Mouse (Mus musculus): ENCODE results near the gene Col11a2. TPM values are rescaled to one million over a fixed set of nuclear protein-coding genes. Genes with fewer than 3 reads are reported as not detected.

The Col11a2 gene
- polyA plus RNA-seq, 3 experiments from 2014 or later: 0.21 TPM; not detected in 2

DNA sequence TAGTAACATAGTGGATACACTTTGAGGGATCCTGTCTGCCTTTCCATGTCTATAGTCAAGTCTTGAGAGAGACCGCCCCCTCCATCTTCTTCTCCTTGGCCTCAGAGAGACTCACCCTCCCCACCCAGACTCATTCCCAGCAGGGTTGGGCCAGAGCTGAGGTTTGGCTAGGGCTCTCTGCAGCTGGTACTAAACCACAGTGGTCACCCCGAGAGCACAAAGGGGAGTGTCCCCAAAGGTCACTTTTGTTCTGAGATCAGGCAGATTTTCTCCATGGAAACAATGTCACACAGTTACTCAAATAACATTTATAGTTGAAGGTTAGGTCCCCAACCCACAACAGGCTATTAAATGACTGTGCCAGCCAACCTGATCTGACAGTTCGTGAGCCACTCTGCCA is 29.6 kb downstream of the Col11a2 start:
- no peak for ATAC-seq

DNA sequence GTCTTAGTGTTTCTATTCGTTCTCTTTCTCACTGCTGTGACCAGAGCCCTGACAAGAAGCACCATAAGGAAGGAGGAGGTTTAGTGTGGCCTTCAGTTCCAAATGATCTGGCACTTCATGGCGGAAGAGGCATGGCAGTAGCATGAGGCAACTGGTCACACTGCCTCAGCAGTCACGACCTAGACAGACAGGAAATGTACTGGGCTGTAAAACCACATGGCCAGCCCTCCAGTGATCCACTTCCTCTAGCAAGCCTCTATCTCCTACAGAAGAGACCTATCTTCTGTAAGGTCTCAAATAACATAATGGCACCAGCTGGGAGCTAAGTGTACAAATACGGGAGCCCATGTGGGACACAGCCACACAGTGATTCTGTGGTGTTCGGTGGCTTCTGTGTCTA is 32.9 kb downstream of the Col11a2 start:
- no peak for ATAC-seq

DNA sequence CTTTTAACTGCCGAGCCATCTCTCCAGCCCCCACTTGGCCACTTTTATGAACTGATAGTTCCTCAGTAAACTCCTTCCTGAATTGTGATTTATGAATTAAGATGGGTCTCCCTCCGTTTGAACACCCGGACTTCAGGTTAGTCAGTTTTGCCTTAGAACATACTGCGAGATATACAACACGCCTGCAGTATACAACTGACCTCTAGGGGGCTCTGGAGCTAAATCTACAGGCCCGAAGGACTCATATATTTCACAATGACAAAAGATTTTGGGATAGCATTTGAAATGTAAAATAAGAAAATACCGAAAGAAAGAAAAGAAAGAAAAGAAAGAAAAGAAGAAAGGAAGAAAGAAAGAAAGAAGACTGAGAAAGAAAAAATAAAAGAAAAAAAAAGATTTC is 36.0 kb downstream of the Col11a2 start:
- ATAC-seq: no peak

DNA sequence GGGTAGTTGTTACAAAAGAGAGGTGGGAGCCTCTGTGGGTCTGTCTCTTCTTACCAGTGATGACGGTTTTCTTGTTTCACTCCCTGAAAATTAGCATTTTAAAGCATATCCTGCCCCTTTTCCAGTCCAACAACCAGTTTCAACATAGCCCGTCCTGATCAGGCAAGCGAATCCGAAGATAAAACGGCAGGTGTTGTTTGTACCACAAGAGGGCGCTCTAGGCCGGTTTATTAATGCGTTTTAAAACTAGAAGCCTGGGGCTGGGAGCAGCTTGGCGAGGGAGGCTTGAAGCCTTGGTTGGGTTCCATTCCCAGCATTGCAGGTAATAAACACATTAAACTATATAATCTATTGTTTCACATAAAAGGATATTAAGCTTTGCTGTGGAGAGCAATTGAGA is 38.3 kb downstream of the Col11a2 start:
- ATAC-seq: peak; percentile 54

DNA sequence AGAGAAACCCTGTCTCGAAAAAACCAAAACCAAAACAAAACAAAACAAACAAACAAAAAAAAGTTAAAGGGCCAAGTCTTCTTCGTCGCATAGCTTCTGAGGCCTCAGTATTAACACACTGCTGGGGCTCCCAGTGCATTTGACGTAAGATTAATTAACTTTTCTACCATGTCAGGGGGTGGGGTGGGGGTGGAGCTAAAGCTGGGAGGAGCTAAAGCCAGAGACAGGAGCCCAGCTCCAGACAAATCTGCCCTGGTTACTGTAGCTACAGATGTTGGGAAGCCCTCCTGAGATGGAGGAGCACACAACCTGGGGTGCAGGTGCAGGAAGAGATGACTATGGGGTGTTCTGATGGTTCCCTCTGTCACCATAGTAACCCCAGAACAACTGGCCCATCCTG is 38.9 kb downstream of the Col11a2 start:
- no peak for ATAC-seq

DNA sequence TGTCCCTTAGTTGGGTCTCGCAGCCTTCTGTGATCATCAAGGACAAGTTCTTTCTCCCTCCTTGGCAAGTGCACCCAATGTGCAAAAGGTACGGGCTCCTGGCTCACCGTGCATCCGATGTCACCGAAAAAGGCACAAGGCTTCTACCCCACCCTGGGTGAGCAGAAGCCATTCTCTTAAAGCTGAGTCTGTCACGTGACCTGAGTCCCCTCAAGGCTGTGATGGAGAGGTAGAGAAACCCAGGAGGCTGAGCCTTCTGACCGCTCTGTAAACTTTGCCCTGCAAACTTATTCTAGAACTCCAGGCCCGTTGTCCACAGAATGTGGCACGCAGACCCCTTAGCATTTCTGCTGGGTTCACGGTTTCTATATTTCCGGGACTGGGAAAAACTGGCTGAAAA is 39.8 kb downstream of the Col11a2 start:
- no peak for ATAC-seq

DNA sequence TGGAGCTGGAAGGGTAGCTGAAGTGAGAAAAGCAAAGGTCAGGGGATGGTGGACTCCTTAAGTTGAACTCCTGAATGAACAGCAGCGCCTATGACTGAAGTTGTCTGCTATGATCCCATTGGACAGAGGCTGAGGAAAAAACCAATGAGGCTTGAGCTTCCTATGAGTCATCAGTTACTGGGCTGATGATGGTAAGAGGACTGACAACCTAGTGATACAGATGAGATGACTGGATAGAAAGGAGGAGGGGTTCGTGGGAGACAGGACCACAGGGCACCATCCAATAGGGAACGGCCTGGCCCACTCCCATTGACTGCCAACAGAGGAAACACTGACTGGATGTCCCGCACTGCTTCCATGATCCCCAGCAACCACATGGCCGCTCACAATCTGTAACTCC is 40.4 kb downstream of the Col11a2 start:
- ATAC-seq: peak; percentile 87

DNA sequence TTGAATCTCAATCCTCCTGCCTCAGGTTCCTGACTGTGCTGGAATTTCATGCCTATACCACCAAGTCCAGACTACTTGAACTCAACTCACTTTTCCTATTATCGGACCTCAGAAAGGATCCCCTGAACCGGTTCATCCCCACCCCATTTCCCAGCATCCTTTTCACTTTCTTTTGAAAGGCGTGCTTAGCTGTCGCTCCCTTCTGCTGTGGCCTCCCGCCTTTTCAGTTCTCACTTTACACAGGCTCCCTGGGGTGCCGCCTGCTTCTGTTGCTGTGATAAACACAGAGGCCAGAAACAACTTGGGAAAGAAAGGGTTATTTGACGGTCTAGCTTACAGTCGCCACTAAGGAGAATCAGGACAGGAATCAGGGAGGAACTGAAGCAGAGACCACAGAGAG is 43.9 kb downstream of the Col11a2 start:
- no peak for ATAC-seq

DNA sequence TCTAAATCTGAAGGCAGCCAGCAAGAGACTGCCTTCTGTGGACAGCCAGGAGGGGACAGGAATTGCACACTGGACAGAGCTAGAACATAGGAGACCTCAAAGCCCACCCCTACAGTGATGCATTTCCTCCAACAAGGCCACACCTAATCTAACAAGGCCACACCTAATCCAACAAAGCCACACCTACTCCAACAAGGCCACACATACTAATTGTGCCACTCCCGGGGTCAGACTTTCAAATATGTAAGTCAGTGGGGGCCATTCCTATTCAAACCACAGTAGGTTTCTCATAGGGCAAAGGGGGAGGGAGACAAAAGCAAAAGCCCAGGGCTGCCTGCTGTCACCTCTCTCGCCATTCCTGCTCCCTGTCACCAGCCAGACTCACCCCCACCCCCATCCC is 48.1 kb downstream of the Col11a2 start:
- ATAC-seq: no peak

DNA sequence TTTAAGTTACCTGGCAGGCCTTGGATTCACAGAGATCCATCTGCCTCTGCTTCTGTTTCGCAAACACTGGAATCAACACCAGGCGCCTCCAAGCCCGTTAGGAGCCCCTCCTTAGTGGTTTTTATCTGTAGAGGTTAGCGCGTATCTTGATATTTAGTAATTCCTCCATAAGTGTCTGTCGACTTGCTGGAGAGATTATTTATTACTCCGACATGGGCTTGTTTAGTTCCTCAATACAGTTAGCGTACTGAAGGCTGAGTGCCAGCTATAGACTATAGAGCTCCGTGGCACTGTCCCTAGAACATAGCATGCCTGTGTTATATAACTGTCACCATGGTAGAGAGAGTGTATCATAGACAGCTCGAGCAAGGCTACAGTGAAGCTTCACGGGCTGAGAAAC is 48.9 kb downstream of the Col11a2 start:
- no peak for ATAC-seq

DNA sequence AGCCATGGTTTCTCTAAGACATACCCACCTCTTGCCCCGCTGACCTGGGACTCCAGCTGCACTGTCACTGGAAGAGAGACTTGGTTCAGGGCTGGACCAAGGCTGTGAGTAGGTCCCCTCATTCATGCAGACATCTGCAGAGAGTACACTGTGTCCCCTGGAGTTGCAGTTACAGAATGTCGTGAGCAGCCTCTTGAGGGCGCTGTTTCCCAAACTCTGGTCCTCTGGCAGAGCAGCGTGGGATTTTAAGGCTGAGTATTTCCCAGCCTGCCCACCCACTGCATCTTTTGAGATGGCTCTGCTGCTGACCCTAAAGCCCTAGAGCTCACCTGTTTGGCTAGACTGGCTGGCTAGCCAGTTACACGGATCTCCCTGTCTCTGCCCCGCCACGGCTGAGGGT is 51.7 kb downstream of the Col11a2 start:
- ATAC-seq: no peak

DNA sequence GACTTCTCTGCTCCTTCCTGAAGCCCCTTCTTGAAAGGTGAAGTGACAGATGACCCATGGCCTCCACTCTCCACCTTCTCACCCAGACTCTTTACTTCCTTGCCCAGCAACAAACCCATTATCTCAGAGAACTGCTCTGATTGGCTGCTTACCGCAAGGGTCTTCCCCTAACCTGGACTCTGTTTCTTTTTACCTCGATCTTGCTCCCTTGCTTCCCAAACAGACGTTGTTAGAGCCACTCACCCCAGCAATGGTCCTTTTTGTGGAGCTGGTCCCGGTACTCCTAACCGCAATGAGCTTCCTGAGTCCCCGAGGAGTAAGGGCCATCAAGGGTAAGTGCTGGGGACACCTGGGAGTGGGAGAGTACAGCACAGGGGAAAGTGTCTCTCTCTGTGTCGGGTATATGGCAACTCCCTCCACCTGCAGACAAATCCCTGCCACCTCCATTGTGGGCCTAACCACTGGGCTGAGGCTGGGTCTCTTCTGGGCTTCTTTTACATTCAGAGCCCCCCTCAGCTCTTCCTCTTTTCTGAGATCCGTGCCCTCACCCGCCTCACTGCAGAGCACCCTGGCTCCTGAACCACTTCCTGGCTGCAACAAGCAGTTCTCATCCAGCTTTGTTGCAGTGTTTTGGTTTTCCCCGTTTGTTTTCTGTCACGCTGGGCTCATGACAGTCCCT is 53.1 kb downstream of the Col11a2 start, which contains the start of gene H2-Oa:
H2-Oa (plus strand) TSS at position 144 of the 679 bp plus-strand sequence.
- peak; percentile 86 for ATAC-seq

DNA sequence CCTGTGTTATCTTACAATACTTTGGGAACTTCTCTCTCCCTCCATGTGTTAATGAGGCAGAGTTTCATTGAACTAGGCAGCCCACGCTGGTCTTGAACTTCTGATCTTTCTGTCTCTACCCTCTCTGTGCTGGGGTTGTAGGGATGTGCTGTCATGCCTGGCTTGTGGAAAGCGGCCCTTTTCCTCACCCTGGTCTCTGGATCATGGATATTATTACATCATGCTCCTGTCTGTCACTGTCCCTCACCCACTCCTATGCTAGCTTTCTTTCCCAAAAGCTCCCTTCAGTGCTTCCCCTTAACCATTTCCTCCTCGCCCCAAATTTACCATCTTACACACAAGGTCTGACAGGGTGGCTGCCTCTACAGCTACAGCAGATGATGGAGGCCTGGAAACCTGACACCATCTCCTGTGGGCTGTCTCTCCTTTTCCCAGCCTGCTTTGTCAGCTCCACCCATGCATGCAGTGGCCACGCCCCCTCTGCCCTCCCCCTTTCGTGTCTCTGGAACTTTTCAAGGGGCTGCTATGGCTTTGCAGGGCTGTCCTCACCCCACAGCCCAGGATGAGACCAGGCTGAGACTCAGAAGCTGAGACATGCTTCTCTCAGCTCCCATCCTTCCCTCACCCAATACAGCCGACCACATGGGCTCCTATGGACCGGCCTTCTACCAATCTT is 54.1 kb downstream of the Col11a2 start:
- ATAC-seq: no peak

DNA sequence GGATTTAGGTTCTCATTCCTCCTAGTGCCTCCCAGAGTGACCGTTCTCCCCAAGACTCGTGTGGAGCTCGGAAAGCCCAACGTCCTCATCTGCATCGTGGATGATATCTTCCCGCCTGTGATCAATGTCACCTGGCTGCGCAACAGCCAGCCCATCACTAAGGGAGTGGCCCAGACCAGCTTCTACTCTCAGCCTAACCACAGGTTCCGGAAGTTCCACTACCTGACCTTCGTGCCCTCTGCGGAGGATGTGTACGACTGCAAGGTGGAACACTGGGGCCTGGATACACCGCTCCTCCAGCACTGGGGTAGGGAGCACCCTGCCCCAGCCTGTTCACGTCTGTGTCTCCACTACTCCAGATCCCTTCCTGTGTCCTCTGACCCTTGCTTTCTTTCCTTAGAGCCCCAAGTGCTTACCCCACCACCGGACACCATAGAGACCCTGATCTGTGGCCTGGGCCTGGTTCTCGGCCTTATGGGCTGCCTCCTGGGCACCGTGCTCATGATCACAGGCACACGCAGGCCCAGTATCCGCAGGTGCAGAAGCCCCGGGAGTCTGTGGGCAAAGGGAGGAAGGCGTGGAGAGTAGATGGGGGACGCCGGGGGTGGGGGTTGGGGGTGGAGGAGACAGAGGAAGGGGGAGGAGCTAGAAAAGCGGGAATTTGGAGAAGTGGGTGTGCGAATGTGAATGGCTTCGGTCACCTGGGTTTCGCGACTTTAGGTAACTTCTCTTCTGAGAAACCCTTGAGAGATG is 55.2 kb downstream of the Col11a2 start:
- no peak for ATAC-seq

DNA sequence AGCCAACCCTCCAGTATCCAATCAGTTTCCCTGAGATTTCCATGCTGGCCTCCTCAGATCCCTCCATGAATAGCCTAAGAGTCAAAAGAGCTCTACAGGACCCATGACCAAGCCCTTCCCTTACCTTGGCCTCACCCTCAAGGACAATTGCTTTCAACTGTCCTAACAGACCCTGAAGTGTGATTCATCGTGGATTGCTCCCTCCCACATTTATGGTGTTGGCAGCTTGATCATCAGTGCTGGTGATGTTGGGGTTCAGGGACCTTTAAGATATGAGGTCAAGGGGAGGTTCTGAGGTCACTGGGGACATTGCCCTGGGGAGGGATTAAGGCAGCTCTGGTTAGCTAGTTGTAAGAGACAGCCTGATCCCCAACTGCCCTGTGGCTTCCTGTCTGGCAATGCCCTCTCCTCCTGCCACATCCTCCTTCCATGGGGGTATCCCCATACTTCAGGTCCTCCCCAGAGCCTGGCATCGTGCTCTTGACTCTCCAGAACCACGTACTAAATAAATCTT is 57.3 kb downstream of the Col11a2 start:
- ATAC-seq: no peak

DNA sequence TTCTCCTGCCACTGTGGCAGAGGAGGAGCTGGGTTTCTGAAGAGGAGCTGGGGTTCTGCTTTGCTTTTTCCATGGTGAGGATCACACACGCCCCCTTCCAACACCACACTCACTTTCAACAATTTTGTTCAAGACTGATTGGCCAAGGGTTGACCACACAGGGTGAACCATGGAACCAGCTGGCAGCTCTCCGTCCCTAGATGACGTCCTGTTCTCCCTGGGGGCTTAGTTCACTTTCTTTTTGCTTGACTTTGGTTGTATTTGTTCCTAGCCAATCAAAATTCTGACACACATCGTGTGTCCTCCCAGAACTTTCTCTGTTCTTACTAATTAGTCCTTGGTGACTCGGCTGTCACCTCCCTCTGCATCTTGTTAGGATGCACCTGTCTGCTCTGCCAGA is 58.0 kb downstream of the Col11a2 start:
- no peak for ATAC-seq

DNA sequence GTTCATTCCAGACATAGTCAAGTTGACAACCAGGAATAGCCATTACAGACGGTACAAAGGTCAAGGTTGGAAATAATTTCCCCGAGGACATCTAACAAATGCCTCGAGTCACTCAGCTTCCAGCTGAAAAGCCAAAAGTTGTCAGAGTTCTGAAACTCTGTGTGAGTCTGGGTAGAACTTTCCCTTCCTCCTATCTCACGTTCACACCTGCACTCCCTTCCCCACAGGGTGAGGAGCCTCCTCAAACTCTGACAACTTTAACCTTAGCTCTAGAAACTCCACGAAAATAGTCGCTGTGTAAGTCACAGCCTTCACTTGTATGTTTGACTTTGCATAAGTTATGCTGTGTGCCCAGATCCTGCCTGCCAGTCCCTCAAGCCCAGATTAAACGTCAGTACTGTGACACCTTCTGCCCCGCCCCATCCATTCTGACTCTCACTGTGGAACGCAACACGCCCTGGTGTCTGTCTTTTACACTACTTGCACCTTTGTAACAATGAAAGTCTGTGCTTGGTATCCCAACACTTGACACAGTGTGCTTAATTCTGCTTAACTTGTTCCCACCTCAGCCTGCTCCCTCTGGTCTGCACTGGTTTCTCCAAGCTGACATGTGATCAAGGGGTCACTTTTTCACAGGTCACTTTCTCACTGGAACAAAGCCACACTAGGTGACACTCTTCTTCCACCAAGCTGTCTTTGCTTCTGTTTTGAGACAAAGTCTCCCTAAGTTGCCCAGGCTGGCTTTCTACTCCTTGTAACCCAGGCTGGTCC is 59.7 kb downstream of the Col11a2 start:
- ATAC-seq: no peak

DNA sequence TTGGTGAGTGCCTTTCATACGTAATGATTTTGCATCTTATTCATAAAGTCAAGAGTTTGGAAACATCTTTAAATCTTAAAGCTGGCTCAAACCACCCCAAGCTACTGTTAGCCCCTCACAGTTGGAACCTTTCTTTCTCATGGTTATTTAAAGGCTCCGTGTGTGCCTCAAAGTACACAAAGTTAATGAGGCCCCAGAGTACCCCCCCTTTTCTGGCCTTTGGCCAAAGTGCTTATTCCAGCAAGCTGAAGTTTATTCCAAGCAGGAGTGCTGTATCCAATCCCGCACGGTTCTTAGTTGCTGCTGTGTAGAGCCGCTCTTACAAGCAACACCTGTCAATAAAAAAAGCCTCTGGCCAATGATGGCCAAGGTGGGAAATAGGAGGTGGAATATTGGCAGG is 60.3 kb downstream of the Col11a2 start:
- ATAC-seq: no peak

DNA sequence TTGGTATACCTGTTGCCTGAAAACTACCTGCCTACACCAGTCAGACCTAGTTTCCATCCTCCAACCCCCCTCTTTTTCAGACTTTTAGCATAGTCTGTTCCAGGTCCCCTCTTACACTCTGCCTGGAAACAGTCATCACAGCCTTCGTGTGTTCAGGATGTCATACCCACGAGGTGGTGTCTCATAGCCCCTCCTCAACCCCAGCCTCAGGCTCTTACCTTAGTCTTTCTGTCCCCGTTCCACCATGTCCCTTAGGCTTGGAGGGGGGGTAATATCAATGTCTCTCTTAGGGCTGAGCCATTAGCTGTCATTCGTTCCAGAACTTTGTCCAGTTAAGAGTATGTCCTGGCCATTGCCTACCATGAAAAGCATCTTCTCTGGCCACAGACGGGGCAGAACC is 61.9 kb downstream of the Col11a2 start:
- no peak for ATAC-seq

DNA sequence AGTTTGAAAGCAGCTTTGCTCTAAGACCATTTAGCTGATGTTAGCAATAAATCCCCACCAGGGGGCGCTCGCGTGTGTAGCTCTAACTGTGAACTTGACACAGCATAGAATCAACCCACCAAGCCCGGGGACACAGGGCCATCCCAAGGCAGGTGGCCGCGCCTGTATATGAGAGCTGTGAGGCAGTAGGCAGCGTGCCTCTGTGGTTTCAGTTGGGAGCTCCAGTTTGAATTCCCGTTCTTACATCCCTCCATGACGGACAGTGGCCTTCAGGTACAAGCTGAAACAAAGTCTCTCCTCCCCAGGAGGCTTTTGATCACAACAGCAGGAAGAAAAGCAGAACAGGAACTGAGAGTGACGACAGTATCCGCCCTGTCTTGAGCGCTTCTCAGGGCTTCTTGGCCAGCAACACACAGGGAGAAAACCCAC is 62.4 kb downstream of the Col11a2 start:
- peak; percentile 77 for ATAC-seq

DNA sequence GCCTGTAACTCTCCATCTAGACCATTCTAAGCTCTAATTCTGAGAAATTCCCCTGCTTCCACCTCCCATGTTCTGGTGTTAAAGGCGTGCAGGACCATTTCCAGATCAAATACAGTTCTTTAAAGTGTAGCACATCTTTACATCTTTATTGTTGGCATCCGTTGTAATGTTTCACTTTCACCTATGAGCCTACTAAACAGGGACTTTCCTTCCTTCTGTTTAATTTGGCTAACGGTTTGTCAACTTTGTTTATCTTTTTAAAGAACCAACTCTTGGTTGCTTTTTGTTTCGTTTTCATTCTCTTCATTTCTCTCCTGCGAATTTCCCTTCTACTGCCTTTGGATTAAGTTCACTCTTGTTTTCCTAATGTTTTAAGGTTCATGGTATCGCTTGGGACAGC is 63.6 kb downstream of the Col11a2 start:
- ATAC-seq: peak; percentile 72

DNA sequence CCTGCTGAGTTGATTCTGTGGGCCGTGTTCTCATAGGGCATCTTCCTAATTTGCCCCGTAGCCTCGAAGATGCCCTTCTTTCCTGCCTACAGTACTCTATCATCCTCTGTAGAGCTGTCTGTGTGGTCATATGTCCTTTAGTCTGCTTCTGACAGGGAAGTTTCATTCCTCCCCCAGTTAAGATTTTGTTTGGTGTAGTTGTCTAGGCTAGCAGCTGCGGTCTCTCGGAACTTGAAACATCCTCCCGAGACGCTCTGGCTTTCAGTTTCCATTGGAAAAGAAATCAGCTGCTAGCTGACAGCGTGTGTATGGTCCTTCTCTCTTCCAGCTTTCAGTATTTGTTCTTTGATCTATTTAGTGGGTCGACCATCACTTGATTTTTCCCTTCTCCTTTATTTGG is 65.6 kb downstream of the Col11a2 start:
- no peak for ATAC-seq

DNA sequence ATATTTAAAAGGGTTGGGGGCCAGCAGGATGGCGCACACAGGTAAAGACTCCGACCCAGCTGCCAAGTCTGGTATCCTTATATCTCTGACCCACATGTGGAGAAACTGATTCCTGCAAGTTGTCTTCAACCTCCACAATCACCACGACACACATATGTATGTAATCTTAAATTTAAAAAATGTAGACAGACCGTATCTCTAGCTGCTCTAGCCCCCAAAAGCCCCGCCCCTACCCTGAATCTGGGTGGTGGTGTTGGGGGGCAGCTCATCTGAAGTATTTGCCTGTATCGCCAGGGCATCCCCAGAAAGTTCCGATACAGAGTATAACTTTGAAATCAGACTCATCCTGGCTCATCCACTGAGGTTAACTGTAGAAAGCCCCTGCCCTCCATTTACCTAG is 67.3 kb downstream of the Col11a2 start:
- no peak for ATAC-seq

All from inflammation-experienced regulatory T-cells, adult 6 months (primary cell).